Mouse (Mus musculus): ENCODE data around the gene Mcrip1. TPM values are rescaled to one million over a fixed set of nuclear protein-coding genes. Genes with fewer than 3 reads are reported as not detected.
"Not testable (repeated sequence)": the region's sequence is repeated elsewhere in the genome, so short reads cannot be mapped to it uniquely, and the experiment has no call there.

The Mcrip1 gene
- total and polyA plus RNA-seq, 2 experiments from 2014 or later = 103 to 261 TPM

DNA sequence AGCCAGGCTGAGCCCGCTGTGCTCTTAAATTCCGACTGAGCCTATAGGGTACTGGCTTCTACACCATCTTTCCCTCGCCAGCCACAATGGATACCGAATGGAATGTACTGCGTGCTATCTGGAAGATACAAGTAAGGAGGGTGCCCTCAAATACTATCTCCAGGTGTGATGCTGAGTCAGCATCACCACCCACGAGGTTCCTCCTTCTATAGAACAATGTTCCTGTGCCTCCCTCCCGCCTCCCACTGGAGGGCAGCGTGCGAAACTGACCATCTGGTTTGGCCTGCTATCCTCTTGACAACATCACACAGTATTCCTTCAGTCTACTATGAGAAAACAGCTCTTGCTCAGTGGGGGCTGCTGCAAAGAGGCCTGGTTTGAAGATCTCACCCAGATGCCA lies 15.6 kb upstream of the Mcrip1 start:
- Histone ChIP-seq H3K4me3 (ENCODE audit: low read depth, low read length) (no peak overlapping the region), H3K4me1 (ENCODE audit: insufficient read depth) (no peaks in the 10 kb centered on the region), H3K9me3 (ENCODE audit: low read length) (no peaks in the 10 kb centered on the region), H3K4me2 (ENCODE audit: low read depth) (no peak overlapping the region), H3K27me3 (ENCODE audit: insufficient read depth, low read length) (no peaks in the 10 kb centered on the region), H3K9ac (no peak overlapping the region), H3K36me3 (ENCODE audit: insufficient read depth) (peaks cover 90% of the 10 kb centered on the region), H3K27ac (ENCODE audit: low read depth, low read length) (no peak overlapping the region)
- no peak for TF ChIP-seq CTCF (IDR thresholded peaks at IDR 0.05; ENCODE audit: low read depth)
- 87% methylated on average over 9 of the region's 9 CpGs for WGBS
- DNase-seq (no peak), ATAC-seq (no peak)

DNA sequence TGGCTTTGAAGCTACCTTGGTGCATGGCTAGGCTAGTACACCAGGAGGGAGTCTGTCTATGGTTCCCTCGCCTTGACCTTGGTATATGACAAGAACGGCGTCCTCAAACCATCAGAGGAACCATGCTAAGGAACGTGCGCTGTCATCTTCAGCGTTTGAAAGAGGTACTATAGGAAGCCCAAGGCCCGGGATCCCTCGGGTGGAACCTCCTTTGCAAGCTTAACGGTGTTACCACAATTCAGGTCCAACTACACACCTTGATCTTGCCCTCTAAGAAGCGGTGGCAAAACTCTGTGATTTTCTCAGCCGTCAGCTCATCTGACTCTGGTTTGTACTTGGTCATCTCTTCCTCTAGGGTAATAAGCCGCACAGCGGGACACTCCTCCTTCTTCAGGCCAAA lies 13.4 kb upstream of the Mcrip1 start:
- DNase-seq (no peak), ATAC-seq (no peak)
- no peak overlapping the region for H3K27ac ChIP-seq (ENCODE audit: low read depth, low read length)
- H3K4me2 ChIP-seq (ENCODE audit: low read depth) = no peak overlapping the region
- H3K27me3 ChIP-seq (ENCODE audit: insufficient read depth, low read length) = no peaks in the 10 kb centered on the region
- H3K4me1 ChIP-seq (ENCODE audit: insufficient read depth) = no peaks in the 10 kb centered on the region
- H3K4me3 ChIP-seq (ENCODE audit: low read depth, low read length) = no peak overlapping the region
- WGBS = 96% methylated on average over 13 of the region's 13 CpGs
- no peak for TF ChIP-seq CTCF (IDR thresholded peaks at IDR 0.05; ENCODE audit: low read depth)
- no peaks in the 10 kb centered on the region for H3K9me3 ChIP-seq (ENCODE audit: low read length)
- peaks cover 84% of the 10 kb centered on the region for H3K36me3 ChIP-seq (ENCODE audit: insufficient read depth)
- H3K9ac ChIP-seq = no peak overlapping the region

DNA sequence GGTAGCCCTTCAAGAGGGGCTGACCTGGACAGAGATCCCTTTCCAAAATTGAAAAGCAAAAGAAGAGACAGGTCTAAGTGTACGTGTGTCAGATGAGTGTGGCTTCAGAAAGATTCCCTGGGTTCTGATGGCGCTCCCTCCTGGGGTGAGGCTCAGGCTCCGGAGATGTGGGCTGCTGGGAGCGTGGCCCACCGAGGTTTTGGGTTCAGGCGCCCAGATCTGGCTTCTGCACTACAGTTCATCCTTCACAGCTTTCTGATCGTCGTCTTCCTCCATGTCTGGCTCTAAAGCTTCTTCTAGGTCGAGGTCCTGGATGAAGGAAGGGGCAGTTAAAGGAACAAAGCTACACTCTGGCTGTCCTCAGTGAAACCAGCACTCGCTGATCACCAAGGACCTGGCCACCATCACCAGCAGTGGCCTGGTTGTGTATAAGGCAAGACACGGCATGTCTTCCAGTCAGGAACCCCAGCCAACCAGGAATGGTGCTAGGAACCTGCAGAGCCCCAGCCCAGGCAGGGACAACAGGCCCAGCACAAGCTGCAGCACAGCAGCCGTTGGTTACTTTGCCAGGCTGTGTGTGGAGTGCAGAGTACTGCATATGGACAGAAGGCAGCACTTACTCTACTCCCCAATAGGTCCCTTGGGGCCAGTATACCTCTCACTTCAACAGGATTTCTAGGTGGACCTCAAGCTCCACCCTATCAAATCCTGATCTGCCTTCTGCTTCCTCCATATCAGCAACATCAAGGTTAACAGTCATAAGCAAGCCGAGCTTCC lies 11.6 kb upstream of the Mcrip1 start:
- Histone ChIP-seq H3K9ac (no peak overlapping the region), H3K4me1 (ENCODE audit: insufficient read depth) (no peaks in the 10 kb centered on the region), H3K27ac (ENCODE audit: low read depth, low read length) (no peak overlapping the region), H3K9me3 (ENCODE audit: low read length) (no peaks in the 10 kb centered on the region), H3K4me3 (ENCODE audit: low read depth, low read length) (no peak overlapping the region), H3K4me2 (ENCODE audit: low read depth) (no peak overlapping the region), H3K36me3 (ENCODE audit: insufficient read depth) (peaks cover 67% of the 10 kb centered on the region), H3K27me3 (ENCODE audit: insufficient read depth, low read length) (no peaks in the 10 kb centered on the region)
- 91% methylated on average over 13 of the region's 13 CpGs for WGBS
- ATAC-seq (no peak), DNase-seq (no peak)
- no peak for TF ChIP-seq CTCF (IDR thresholded peaks at IDR 0.05; ENCODE audit: low read depth)

DNA sequence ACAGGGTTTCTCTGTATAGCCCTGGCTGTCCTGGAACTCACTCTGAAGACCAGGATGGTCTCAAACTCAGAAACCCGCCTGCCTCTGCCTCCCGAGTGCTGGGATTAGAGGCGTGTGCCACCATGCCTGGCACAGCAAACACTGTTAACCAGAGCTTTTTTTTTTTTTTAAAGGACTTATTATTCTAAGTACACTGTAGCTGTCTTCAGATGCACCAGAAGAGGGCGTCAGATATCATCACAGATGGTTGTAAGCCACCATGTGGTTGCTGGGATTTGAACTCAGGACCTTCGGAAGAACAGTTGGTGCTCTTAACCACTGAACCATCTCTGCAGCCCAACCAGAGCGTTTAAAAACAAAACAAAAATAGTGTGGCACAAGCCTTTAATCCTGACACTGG lies 9.3 kb upstream of the Mcrip1 start:
- H3K27ac ChIP-seq (ENCODE audit: low read depth, low read length); ATAC-seq: not testable (repeated sequence)
- peaks cover 45% of the 10 kb centered on the region for H3K36me3 ChIP-seq (ENCODE audit: insufficient read depth)

DNA sequence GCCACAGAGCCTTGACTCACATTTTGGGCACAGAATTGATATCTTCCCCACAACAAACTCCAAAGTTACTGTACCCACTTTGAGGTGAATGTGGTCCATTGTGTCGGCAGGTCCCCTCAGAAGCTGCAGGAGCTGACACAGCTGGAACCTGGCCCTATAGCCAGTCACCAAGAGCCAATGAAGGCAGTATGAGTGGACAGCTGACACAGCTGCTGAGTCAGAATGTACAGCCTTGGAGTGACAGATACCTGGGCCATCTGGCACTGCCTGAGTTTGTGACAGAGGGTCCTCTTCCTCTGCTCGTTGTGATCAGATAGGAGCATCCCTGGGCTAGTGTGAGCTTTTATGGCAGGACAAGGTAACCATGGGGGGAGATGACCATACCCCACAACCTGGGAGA lies 5.7 kb upstream of the Mcrip1 start:
- TF ChIP-seq CTCF (IDR thresholded peaks at IDR 0.05; ENCODE audit: low read depth) = no peak
- H3K4me1 ChIP-seq (ENCODE audit: insufficient read depth) = no peaks in the 10 kb centered on the region; the same call in 1 of the 2 replicates
- H3K36me3 ChIP-seq (ENCODE audit: insufficient read depth) = peaks cover 10% of the 10 kb centered on the region
- DNase-seq (no peak), ATAC-seq (no peak)
- no peak overlapping the region for H3K4me2 ChIP-seq (ENCODE audit: low read depth)
- H3K9me3 ChIP-seq (ENCODE audit: low read length) = no peaks in the 10 kb centered on the region
- H3K4me3 ChIP-seq (ENCODE audit: low read depth, low read length) = no peak overlapping the region
- 83% methylated on average over 2 of the region's 2 CpGs for WGBS
- no peak overlapping the region for H3K27ac ChIP-seq (ENCODE audit: low read depth, low read length)
- no peak overlapping the region for H3K9ac ChIP-seq
- H3K27me3 ChIP-seq (ENCODE audit: insufficient read depth, low read length) = no peaks in the 10 kb centered on the region

More for the DNA sequence above, 9.3 kb upstream of the Mcrip1 start:
- not testable (repeated sequence) for H3K27me3 ChIP-seq (ENCODE audit: insufficient read depth, low read length); H3K4me2 ChIP-seq (ENCODE audit: low read depth); H3K9me3 ChIP-seq (ENCODE audit: low read length); H3K9ac ChIP-seq; H3K4me3 ChIP-seq (ENCODE audit: low read depth, low read length); DNase-seq; H3K4me1 ChIP-seq (ENCODE audit: insufficient read depth)
- WGBS = 89% methylated on average over 6 of the region's 6 CpGs

DNA sequence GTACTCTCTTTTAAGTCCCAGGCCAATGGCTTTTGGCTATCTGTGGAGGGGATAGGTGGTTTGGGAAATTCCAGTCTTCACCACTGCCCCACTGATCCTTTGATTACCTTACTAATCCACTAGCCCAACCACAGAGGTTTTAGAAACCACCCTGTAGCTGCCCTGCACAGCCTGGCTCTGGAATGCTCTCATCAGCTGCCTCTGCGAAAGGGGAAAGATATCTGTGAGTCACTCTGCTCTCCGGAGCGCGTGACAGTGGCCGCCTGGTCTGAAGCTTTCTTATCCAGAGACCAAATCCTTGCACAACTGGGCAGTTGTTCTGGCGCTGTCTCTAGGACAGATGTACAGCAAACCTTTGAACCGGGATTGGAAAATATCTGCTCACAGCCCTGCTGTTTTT lies 5.3 kb upstream of the Mcrip1 start:
- no peak for TF ChIP-seq CTCF (IDR thresholded peaks at IDR 0.05; ENCODE audit: low read depth)
- Histone ChIP-seq H3K27ac (ENCODE audit: low read depth, low read length) (no peak overlapping the region), H3K4me1 (ENCODE audit: insufficient read depth) (peaks cover 4% of the 10 kb centered on the region), H3K4me2 (ENCODE audit: low read depth) (no peak overlapping the region), H3K27me3 (ENCODE audit: insufficient read depth, low read length) (no peaks in the 10 kb centered on the region), H3K36me3 (ENCODE audit: insufficient read depth) (peaks cover 5% of the 10 kb centered on the region; the same call in 1 of the 2 replicates), H3K9me3 (ENCODE audit: low read length) (no peaks in the 10 kb centered on the region), H3K4me3 (ENCODE audit: low read depth, low read length) (no peak overlapping the region), H3K9ac (no peak overlapping the region)
- ATAC-seq (no peak), DNase-seq (no peak)
- WGBS = 78% methylated on average over 7 of the region's 7 CpGs

DNA sequence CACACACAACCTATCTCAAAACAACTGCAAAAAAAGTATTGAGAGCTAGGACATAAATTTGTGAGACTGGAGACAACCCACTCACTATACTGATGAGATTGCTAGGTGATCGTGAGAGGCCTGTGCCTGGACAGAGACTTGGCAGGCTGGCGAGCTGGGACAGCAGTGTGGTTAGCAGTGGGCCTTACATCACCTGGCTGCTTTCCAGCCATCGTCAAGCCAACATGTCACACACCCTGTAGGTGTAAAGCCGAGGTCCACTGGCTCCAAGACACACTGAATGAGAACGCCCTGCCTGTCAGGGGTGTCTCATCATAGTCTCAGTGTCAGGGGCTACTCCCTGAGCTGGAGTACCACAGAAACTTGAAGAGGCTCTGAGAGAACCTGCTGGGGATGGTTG lies 3.2 kb upstream of the Mcrip1 start:
- Histone ChIP-seq H3K36me3 (ENCODE audit: insufficient read depth) (no peaks in the 10 kb centered on the region), H3K4me2 (ENCODE audit: low read depth) (no peak overlapping the region), H3K9ac (no peak overlapping the region), H3K27me3 (ENCODE audit: insufficient read depth, low read length) (no peaks in the 10 kb centered on the region), H3K4me1 (ENCODE audit: insufficient read depth) (peaks cover 13% of the 10 kb centered on the region), H3K4me3 (ENCODE audit: low read depth, low read length) (no peak overlapping the region), H3K27ac (ENCODE audit: low read depth, low read length) (no peak overlapping the region), H3K9me3 (ENCODE audit: low read length) (no peaks in the 10 kb centered on the region)
- no peak for ATAC-seq
- no peak for TF ChIP-seq CTCF (IDR thresholded peaks at IDR 0.05; ENCODE audit: low read depth)
- whole genome bisulfite sequencing = 71% methylated on average over 5 of the region's 5 CpGs
- no peak for DNase-seq

All from forebrain, postnatal 0 days (tissue).